Mouse (Mus musculus) inflammation-experienced regulatory T-cells, adult 6 months (primary cell): ENCODE data around the gene Bmpr1a. TPM values are rescaled to one million over a fixed set of nuclear protein-coding genes. Genes with fewer than 3 reads are reported as not detected.
"Not testable (repeated sequence)": the region's sequence is repeated elsewhere in the genome, so short reads cannot be mapped to it uniquely, and the experiment has no call there.

ENCODE experiments used
- ATAC-seq: one replicate; pipeline ENCODE4 v1.8.0; 2017
- polyA plus RNA-seq, 3 experiments: library from polyadenylated mRNA; unstranded; fragments of 100-300 nt; shearing (Covaris generic); gene quantifications; one replicate each; pipeline ENCODE4 v1.2.1; 2017

Bmpr1a gene
- polyA plus RNA-seq, 3 experiments from 2014 or later: 0.36 to 0.40 (median 0.40) TPM

DNA sequence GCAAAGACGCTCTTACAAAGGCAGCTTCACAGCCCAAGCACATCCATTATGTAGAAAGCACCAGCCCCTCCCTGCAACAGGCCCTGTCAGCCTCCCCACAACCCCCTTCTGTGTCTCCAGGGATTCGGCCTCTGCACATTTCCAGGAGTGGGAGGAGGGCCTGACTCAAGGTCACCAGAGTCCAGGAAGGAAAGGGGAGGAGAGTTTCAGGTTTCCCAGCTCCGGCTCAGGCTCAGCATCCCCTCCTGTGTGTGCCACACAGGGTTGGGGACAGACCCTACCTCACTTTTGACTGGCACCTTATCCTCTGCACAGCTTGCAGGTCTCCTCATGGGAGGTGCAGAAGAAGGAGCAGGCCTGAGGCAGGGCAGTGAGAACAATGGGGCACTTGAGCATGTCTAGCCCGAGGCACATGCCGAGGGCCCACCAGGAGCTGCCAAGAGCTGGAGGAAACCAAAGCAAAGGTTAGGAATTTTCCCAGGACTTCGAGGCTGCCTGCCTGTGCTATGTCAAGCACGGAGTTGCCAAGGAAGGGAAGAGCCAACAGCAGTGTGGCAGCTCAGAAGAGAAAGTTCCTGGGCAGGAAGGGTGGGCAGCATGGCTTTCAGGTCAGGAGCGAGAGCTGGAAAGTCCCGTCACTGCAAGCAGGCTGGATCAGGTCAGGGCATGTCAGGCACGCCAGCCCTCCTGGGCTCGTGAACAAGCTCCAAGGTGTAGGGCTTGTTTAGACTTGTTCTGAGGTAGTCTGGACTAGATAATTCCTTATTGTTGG is 124.4 kb downstream of the Bmpr1a start:
- ATAC-seq: no peak

- no peak for ATAC-seq
Observed at GRCm38 (mm10) chr14:34377121-34377520, 126.0 kb downstream of the Bmpr1a start.

DNA sequence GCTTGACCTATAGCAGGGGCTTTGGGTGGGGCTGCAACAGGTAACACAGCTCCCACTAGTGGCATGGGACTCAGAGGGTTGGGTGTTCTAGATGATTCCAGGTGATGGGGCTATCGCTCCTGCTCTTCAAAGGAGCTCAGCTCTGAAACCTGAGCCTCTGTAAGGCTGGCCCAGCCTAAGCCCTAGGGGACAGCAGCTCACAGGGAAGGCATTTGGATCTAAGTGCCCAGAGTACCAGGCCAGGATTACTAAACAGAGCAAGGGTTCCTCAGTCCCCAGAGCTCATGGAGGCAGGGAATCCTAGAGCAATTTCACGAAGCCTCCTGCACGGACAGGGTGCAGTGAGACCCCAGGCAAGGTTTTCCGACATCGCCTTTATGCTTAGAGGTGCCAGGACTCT is 127.2 kb downstream of the Bmpr1a start:
- ATAC-seq: no peak

DNA sequence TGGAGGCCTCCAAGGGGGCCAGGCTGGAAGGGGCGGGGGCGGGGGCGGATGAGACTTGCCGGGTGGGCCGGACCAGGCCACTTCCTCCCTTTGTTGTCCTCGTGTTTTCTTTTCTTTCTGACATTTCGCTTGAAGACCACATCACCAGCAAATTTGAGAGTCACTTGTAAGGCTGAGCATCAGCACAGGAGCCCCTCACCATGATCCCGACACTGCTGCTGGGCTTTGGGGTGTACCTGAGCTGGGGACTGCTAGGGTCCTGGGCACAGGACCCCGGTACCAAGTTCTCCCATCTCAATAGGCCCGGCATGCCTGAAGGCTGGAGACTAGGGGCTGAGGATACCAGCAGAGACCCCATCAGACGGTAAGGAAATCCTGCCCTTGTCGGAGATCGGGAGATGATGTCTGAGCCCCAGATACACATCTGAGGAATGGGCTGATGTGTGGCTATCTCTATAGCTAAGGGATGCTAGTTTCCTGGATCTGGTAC is 127.7 kb downstream of the Bmpr1a start, which contains the start of gene Mmrn2:
Mmrn2 (plus strand) TSS at position 51 of the 490 bp plus-strand sequence.
- no peak for ATAC-seq

- ATAC-seq: no peak
Observed at GRCm38 (mm10) chr14:34374577-34374976, 128.6 kb downstream of the Bmpr1a start, which contains the start of gene Sncg. Gene Sncg (minus strand): TSS chr14:34374789.

DNA sequence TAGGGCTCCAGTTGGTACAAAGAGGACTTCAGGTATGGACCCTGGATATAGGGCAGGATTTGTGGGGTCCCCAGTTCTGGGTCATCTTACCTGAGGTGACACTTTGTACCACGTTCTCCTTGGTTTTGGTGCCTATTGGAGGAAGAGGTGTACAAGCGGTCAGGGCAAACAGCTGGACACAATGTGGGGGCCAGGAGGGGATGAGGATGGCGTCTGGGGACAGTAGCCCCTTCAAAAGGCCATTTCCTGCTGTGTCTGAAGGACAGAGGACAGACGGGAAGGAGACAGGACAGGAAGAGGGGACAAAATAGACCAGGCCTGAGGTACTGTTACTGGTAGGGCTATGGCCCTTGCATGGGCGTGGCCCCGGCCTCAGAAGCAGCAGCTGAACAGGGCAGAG is 129.6 kb downstream of the Bmpr1a start:
- no peak for ATAC-seq

DNA sequence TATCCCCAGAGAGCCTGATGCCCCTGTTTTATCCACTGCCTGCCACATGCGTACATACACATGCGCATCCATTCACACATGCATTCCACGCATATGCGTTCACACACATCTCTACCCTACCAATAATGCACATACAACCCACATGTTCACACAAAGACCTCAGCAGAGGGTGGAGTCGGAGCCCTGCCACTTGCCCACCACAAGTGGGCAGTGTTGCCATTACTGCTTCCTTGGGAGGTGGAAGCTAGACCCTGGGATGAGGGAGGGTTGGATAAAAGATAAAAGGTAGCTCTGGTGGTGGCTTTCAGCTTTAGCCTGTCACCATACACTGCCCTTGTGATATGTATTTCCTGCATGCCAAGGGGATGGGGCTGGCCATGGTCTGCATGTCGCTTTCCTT is 130.5 kb downstream of the Bmpr1a start:
- no peak for ATAC-seq

- no peak for ATAC-seq
Observed at GRCm38 (mm10) chr14:34371763-34372162, 131.4 kb downstream of the Bmpr1a start.

- ATAC-seq: no peak
Observed at GRCm38 (mm10) chr14:34370921-34371320, 132.2 kb downstream of the Bmpr1a start.

- no peak for ATAC-seq
Observed at GRCm38 (mm10) chr14:34370203-34370602, 132.9 kb downstream of the Bmpr1a start.

DNA sequence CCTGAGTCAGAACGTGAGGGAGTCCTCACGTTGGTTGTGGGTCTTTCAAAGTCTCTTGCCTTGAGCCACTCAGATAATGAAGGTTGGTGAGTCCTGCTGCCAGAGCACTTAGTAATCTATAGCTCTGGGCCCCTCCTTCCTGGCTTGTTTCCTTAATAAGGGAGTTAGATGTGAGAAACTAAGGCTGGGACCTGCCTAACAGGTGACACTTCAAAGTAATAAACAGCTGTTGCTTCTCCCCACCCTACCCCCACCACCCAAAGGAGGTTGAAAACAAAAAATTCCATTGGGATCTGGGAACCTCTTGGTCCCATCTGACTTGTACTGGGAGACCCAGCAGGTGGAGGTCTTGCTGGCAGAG is 138.0 kb downstream of the Bmpr1a start:
- no peak for ATAC-seq

- ATAC-seq: not testable (repeated sequence)
Observed at GRCm38 (mm10) chr14:34364254-34365146, 138.6 kb downstream of the Bmpr1a start.

DNA sequence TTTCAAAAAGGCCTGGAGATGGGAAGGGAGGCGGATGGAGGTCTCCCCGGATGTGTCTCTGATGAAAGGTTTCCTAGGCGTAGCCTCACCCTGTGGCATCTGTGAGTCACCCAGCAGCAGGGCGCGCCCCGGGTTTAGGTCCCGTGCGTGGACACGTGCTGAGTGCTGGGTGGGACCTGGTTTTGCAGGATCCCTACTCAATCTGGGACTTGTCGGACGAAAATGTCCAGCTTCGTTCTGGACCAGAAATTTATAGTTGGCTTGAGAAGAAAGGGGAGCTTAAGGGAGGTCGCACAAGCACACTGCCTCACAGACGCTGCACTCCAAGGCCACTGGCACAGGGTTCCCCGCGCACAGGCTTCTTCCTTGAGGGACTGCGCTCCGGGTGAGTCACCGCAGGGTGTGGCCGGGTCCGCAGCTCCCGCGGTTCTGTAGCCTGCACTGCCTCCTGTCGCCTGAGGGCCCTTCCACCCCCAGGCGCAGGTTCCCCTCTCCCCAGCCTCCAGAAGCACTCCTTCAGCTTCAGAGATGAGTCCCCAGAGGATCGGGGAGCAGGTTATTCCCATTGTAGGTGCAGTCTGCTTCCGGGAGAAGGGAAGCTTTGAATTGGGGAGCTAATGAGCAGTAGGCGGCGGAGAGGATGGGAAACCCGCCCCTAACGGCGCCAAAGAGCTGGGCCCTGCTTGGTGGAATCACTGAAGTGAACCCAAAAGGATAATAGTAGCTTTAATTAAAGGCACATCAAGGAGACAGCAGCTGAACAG is 139.5 kb downstream of the Bmpr1a start:
- peak; percentile 71 for ATAC-seq

DNA sequence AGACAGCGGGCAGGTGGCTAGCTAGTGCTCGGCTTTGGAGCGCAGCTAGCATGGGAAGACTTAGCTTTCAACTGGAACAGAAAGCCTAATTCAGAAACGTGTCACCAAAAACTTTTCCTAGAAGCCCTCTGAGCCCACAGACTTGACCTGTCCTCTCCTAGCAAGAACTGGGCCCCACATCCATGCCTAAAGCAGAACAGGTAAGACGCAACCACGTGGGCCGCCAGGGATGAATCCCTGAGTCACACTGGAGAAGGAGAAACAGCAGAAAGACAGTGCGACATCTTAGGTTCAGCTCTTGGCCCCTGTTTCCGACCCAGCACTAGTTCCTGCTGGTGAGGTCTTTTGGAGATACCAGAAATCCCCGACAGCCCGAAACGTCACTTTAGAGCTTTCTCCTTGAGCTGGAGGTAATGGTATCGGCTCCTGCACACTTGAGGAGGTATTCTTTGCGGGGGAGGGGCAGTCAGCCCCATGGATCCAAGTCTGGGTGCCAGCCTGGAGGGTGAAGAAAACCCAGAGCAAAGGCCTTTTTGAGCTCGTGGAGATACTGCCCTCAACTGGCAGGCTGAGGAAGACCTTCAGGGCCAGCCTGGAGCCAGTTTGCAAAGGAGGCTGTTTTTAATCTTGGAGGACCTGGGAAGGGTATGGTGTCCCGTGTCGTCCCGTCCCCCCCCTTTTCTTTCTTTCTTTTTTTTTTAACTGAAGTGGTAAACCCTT is 140.3 kb downstream of the Bmpr1a start:
- ATAC-seq: peak; percentile 48

DNA sequence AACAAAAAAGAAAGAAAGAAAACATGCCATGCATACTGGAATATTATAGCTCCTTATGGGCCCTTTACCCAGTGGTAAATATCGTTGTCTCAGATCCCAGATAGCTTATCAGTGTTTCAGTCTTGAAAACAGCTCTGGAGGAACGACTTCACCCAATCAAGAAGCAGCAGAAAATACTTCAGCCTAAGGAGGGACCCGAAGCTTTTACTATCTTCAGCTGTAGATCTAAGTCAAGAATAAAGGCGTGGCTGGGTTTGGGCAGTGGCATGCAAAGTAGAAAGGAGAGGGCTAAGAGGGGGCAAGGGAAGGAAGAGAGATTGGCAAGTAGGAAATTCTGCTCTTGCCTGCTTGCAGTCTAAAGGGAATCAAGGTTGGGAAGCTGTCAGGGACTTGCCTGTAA is 141.0 kb downstream of the Bmpr1a start:
- ATAC-seq: no peak

Other genes starting within 250 kb of the Bmpr1a start
- 10 to 100 TPM in 1 of 3 experiments, 1 to 10 TPM in 2; 6.5 to 11.2 (median 9.5) TPM for gene Shld2, start 192.8 kb downstream of the Bmpr1a start, polyA plus RNA-seq
- 10 to 100 TPM; 31.7 to 40.9 (median 36.1) TPM for gene Glud1, start 192.6 kb downstream of the Bmpr1a start, polyA plus RNA-seq
- not detected for gene Fam25c, start 147.9 kb downstream of the Bmpr1a start, polyA plus RNA-seq
- not detected for gene Sncg, start 128.6 kb downstream of the Bmpr1a start, polyA plus RNA-seq
- gene Mmrn2, start 127.9 kb downstream of the Bmpr1a start, polyA plus RNA-seq: under 1 TPM in 1 of 3 experiments, not detected in 2; 0.11 TPM
- not detected for gene 9230112D13Rik, start 19.5 kb upstream of the Bmpr1a start, polyA plus RNA-seq
- not detected for gene Ldb3, start 85.3 kb upstream of the Bmpr1a start, polyA plus RNA-seq
- not detected for gene Opn4, start 96.8 kb upstream of the Bmpr1a start, polyA plus RNA-seq
- gene Wapl, start 170.6 kb upstream of the Bmpr1a start, polyA plus RNA-seq: 10 to 100 TPM; 46.7 to 54.1 (median 47.0) TPM